Mouse (Mus musculus) CH12.LX (cell line): ENCODE data around the gene Rnase13. TPM values are rescaled to one million over a fixed set of nuclear protein-coding genes. Genes with fewer than 3 reads are reported as not detected.

ENCODE experiments used
- DNase-seq: peaks from one replicate; pipeline ENCODE4 v3.0.0-alpha.2; 2013; ENCODE audit errors: extremely low read depth
- H3K27ac ChIP-seq: 2 replicates; pipeline ENCODE4 v1.5.1; 2012; ENCODE audit warnings: low read depth, mild to moderate bottlenecking, control low read depth, moderate library complexity; ENCODE audit not compliant: insufficient read depth
- H3K27me3 ChIP-seq: replicated peaks from 2 replicates; pipeline ENCODE3; 2012; ENCODE audit warnings: inconsistent platforms
- H3K36me3 ChIP-seq, 2 experiments: replicated peaks in 1 of 2; 2 replicates each; pipeline versions ENCODE3 to v1.6.1; 2012; ENCODE audit warnings: inconsistent platforms in 1 of 2, low read length in 1 of 2, mild to moderate bottlenecking in 1 of 2, mixed read lengths in 1 of 2, moderate library complexity in 1 of 2; ENCODE audit not compliant: control insufficient read depth in 1 of 2, insufficient read depth in 1 of 2
- H3K4me1 ChIP-seq, 2 experiments: 2 replicates each; pipeline ENCODE4 v1.6.1; 2012; ENCODE audit warnings: inconsistent platforms in 1 of 2, moderate library complexity in 1 of 2; ENCODE audit not compliant: insufficient read depth in 2 of 2, control insufficient read depth in 1 of 2
- H3K4me2 ChIP-seq: 2 replicates; pipeline ENCODE4 v1.6.1; 2012; ENCODE audit warnings: low read depth, mild to moderate bottlenecking, control low read depth; ENCODE audit not compliant: poor library complexity, insufficient read depth, severe bottlenecking
- H3K4me3 ChIP-seq, 3 experiments: fragments of 150-350 bp in 1 of 3; sonication (generic) in 1 of 3; replicated peaks in 1 of 3; 2 replicates each; pipeline versions ENCODE3 to v1.5.1; 2011 to 2012; ENCODE audit warnings: low read depth in 2 of 3, low read length in 2 of 3, mild to moderate bottlenecking in 2 of 3, moderate library complexity in 2 of 3, control low read depth in 1 of 3, improper control_type of control experiment in 1 of 3, inconsistent platforms in 1 of 3, mixed read lengths in 1 of 3; ENCODE audit not compliant: poor library complexity in 1 of 3
- H3K79me2 ChIP-seq: replicated peaks from 2 replicates; pipeline ENCODE4 v1.6.1; 2012; ENCODE audit warnings: mild to moderate bottlenecking, moderate library complexity; ENCODE audit not compliant: control insufficient read depth, poor library complexity, insufficient read depth, severe bottlenecking; ENCODE audit errors: extremely low read depth
- H3K9ac ChIP-seq: 2 replicates; pipeline ENCODE4 v1.6.1; 2012; ENCODE audit warnings: low read depth, mild to moderate bottlenecking, control low read depth, moderate library complexity; ENCODE audit not compliant: insufficient read depth
- H3K9me3 ChIP-seq: replicated peaks from 2 replicates; pipeline ENCODE3; 2012; ENCODE audit warnings: low read length, inconsistent platforms, mixed read lengths
- EP300 ChIP-seq: IDR thresholded peaks from 2 replicates; pipeline ENCODE4 v1.6.1; 2011; ENCODE audit warnings: low read length, improper control_type of control experiment
- ETS1 ChIP-seq: conservative IDR thresholded peaks from 2 replicates; pipeline ENCODE4 v1.6.1; 2012; ENCODE audit warnings: low read depth, mild to moderate bottlenecking, inconsistent platforms, low read length, improper control_type of control experiment, moderate library complexity
- HCFC1 ChIP-seq: IDR thresholded peaks from 2 replicates; pipeline ENCODE4 v1.6.1; 2012; ENCODE audit warnings: low read depth, mild to moderate bottlenecking, inconsistent platforms, low read length, improper control_type of control experiment
- IRF4 ChIP-seq: IDR thresholded peaks from 2 replicates; pipeline ENCODE4 v1.6.1; 2014; ENCODE audit warnings: low read depth, mild to moderate bottlenecking, inconsistent platforms, low read length, improper control_type of control experiment
- JUND ChIP-seq: conservative IDR thresholded peaks from 2 replicates; pipeline ENCODE4 v1.6.1; 2011; ENCODE audit warnings: low read depth, low read length, improper control_type of control experiment
- KAT2A ChIP-seq: IDR thresholded peaks from 2 replicates; pipeline ENCODE4 v1.6.1; 2012; ENCODE audit warnings: low read length, improper control_type of control experiment, inconsistent platforms; ENCODE audit not compliant: insufficient replicate concordance
- MAFK ChIP-seq: IDR thresholded peaks from 2 replicates; pipeline ENCODE4 v1.6.1; 2011; ENCODE audit warnings: low read length, improper control_type of control experiment; ENCODE audit not compliant: insufficient replicate concordance
- MAX ChIP-seq: IDR thresholded peaks from 2 replicates; pipeline ENCODE4 v1.6.1; 2011; ENCODE audit warnings: low read length, improper control_type of control experiment
- MEF2A ChIP-seq: IDR thresholded peaks from 2 replicates; pipeline ENCODE4 v1.6.1; 2014; ENCODE audit warnings: low read depth, mild to moderate bottlenecking, inconsistent platforms, low read length, improper control_type of control experiment, borderline replicate concordance
- PAX5 ChIP-seq: IDR thresholded peaks from 2 replicates; pipeline ENCODE4 v1.6.1; 2012; ENCODE audit warnings: low read length, inconsistent platforms, mixed read lengths
- RCOR1 ChIP-seq: conservative IDR thresholded peaks from 2 replicates; pipeline ENCODE4 v1.6.1; 2012; ENCODE audit warnings: low read depth, mild to moderate bottlenecking, inconsistent platforms, low read length, improper control_type of control experiment
- TBP ChIP-seq: conservative IDR thresholded peaks from 2 replicates; pipeline ENCODE4 v1.6.1; 2011; ENCODE audit warnings: low read depth, low read length, improper control_type of control experiment
- TCF12 ChIP-seq: IDR thresholded peaks from 2 replicates; pipeline ENCODE4 v1.6.1; 2014; ENCODE audit warnings: low read depth, mild to moderate bottlenecking, inconsistent platforms, low read length, improper control_type of control experiment
- UBTF ChIP-seq: IDR thresholded peaks from 2 replicates; pipeline ENCODE4 v1.6.1; 2012; ENCODE audit warnings: low read depth, mild to moderate bottlenecking, inconsistent platforms, low read length, improper control_type of control experiment, moderate library complexity
- USF2 ChIP-seq: conservative IDR thresholded peaks from 2 replicates; pipeline ENCODE4 v1.6.1; 2011; ENCODE audit warnings: low read depth, low read length, improper control_type of control experiment
- ZC3H11A ChIP-seq: IDR thresholded peaks from 2 replicates; pipeline ENCODE4 v1.6.1; 2012; ENCODE audit warnings: low read depth, mild to moderate bottlenecking, inconsistent platforms, low read length, improper control_type of control experiment
- ZNF384 ChIP-seq: IDR thresholded peaks from 2 replicates; pipeline ENCODE4 v1.6.1; 2012; ENCODE audit warnings: low read depth, low read length, improper control_type of control experiment, inconsistent platforms
- dilution Hi-C: fragments of 300-500 bp; cut with MboI; formaldehyde crosslinking; loops from 2 replicates; pipeline ENCODE4 v1.14.3; 2020; ENCODE audit warnings: low sequenced_read_pairs; ENCODE audit not compliant: extremely low pct_unique_long_range_greater_than_20kb, extremely low pct_ligation_motif_present
- in situ Hi-C: fragments of 300-500 bp; cut with MboI; formaldehyde crosslinking; loops from 3 replicates; pipeline ENCODE4 v1.14.3; 2019; ENCODE audit warnings: low sequenced_read_pairs, low pct_ligation_motif_present, low pct_unique_long_range_greater_than_20kb, mixed read lengths
- polyA plus RNA-seq: library from polyadenylated mRNA; unstranded; fragments of >175 nt; gene quantifications from 2 replicates; pipeline ENCODE4 v1.2.1, GENCODE M21; 2012; ENCODE audit warnings: low read depth; ENCODE audit not compliant: insufficient read length
- total RNA-seq, 2 experiments: library from RNA; depleted of rRNA; stranded (reverse); fragments of 300-350 nt in 1 of 2; fragments of >200 nt in 1 of 2; gene quantifications; 2 replicates each; pipeline ENCODE4 v1.2.3; 2012 to 2014

Rnase13 gene
- total and polyA plus RNA-seq, 3 experiments, result not detected

DNA sequence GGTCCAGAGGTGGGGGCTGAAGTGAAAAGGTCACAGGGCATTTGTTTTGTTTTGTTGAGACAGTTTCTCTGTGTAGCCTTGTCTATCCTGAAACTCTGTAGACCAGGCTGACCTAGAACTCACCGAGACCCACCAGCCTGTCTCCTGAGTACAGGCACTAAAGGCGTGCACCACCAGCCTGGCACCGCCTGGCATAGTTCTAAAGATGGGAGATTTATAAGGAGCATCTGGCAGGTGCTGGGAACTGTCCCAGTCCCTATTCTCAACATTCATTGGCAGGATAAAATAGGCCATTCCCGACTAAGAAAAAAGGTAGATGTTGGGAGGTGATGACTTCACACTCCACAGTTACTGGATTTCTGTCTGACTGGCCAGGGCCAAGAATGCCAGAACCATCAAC lies 3.6 kb downstream of the Rnase13 start:
- Histone ChIP-seq H3K9me3 (no peaks in the 10 kb centered on the region), H3K4me2 (no peak overlapping the region), H3K79me2 (no peaks in the 10 kb centered on the region), H3K4me1 (peaks cover 9 to 27% of the 10 kb centered on the region in 2 experiments), H3K27ac (no peak overlapping the region), H3K36me3 (no peaks in the 10 kb centered on the region), H3K9ac (no peak overlapping the region), H3K27me3 (peaks cover 2% of the 10 kb centered on the region), H3K4me3 (no peak overlapping the region)
- no peak for DNase-seq
- no peak for TF ChIP-seq TCF12
- in situ Hi-C loops, result loop anchor here (25.0 kb wide), 1 partner anchor 418 kb away; the partner anchor contains the start of gene Sall2
- dilution Hi-C loops, result no loop called here

DNA sequence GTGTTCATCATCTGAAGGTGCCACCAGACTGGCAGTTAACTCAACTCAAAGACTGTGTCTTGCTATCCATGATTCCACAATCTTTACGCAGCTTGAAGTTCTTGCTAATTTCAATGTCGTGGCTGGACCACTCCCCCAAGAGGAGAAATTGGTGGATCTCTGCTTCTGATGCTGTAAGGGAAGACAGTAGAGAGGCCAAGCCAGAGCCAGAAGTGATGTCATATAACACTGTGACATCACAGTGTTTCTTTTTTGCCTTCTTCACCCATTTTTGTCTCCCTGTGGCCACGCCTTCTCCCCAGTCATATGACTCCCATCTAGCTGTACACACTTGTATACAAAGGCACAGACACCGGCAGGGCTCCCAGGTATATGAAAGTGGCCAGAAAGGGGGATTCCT lies 4.4 kb downstream of the Rnase13 start, which contains the start of gene Tppp2:
TSS of gene Tppp2 (plus strand) at position 301 of the 400 bp plus-strand sequence.
- H3K27ac ChIP-seq, result no peak within 1 kb of the TSS
- peaks cover 2% of the 10 kb centered on the region for H3K27me3 ChIP-seq
- H3K4me1 ChIP-seq, result peaks cover 9 to 22% of the 10 kb centered on the region in 2 experiments
- in situ Hi-C loops (loop anchor here (25.0 kb wide), 1 partner anchor 419 kb away; the partner anchor contains the start of gene Sall2), dilution Hi-C loops (no loop called here)
- H3K9ac ChIP-seq, result no peak within 1 kb of the TSS
- H3K4me2 ChIP-seq, result no peak within 1 kb of the TSS
- H3K4me3 ChIP-seq, result no peak within 1 kb of the TSS
- TF ChIP-seq USF2, result no peak
- no peak for TF ChIP-seq EP300
- TF ChIP-seq MAFK, result no peak
- TF ChIP-seq PAX5, result no peak
- no peak for TF ChIP-seq UBTF
- TF ChIP-seq ETS1, result no peak
- no peak for TF ChIP-seq ZC3H11A
- no peak for TF ChIP-seq JUND
- TF ChIP-seq RCOR1, result no peak
- TF ChIP-seq IRF4, result no peak
- H3K79me2 ChIP-seq, result no peaks in the 10 kb centered on the region
- no peaks in the 10 kb centered on the region for H3K9me3 ChIP-seq
- no peak for DNase-seq
- no peaks in the 10 kb centered on the region for H3K36me3 ChIP-seq

DNA sequence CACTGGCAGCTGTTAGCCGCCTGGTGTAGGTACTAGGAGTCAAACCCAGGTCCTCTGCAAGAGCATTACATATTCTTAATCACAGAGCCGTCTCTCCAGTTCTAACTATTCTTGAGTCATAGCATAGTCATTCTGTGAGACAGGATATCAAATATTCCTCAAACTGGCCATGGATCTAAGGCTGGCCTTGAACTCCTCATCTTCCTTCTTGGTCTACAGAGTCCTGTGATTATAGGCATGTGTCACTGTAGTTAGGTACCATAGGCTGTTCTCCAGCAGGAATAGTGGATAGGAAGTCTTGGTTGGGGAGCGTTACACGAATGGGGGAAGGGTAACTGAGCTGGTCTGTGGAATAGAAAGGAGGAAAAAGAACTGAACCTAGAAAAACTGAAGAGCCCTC lies 6.0 kb downstream of the Rnase13 start:
- H3K27ac ChIP-seq, result no peak overlapping the region
- H3K36me3 ChIP-seq, result no peaks in the 10 kb centered on the region
- no peaks in the 10 kb centered on the region for H3K79me2 ChIP-seq
- TF ChIP-seq MAX (no peak), EP300 (no peak), ZNF384 (no peak), IRF4 (no peak), TBP (no peak), KAT2A (no peak), JUND (no peak), MAFK (no peak), HCFC1 (no peak), MEF2A (no peak)
- no peaks in the 10 kb centered on the region for H3K9me3 ChIP-seq
- dilution Hi-C loops, result no loop called here
- H3K4me1 ChIP-seq, result peaks cover 9 to 22% of the 10 kb centered on the region in 2 experiments
- no peak overlapping the region for H3K4me3 ChIP-seq
- in situ Hi-C loops, result loop anchor here (25.0 kb wide), 1 partner anchor 421 kb away; the partner anchor contains the start of gene Sall2
- no peak overlapping the region for H3K4me2 ChIP-seq
- no peak overlapping the region for H3K9ac ChIP-seq
- no peak for DNase-seq
- peaks cover 6% of the 10 kb centered on the region for H3K27me3 ChIP-seq
